Mouse (Mus musculus): ENCODE measurements around the gene Zfp113. TPM values are rescaled to one million over a fixed set of nuclear protein-coding genes. Genes with fewer than 3 reads are reported as not detected.

The Zfp113 gene
- 26.5 and 31.3 TPM in 2 replicates for polyA plus RNA-seq (2015; fragmentation: Nextera tagmentation; extraction: Ambion mirVana)

DNA sequence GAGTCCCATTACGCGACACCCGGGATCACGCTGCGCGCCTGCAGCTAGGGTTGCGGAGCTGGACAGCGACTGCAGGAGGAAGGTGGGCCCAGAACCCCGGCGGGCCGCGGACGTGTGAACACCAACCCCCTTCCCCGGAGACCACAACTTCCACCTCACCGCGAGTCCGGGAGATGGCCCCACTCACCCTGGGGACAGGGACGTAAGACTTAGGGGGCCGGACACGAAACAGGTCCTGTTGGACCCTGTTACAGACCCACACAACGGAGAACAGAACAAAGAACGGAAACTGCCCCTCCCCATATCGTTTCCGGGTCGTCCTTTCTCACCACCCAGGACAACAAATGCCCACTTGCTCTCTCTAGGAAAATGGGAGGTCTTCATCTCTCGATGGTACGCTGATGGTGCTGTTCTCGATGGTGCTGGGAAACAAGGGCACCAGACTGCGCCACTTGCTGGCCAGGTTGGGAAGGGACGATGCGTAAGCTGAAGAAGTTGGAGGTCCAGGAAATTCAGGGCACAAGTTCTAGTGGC lies at the start of gene Zfp113:
Gene Zfp113, minus strand, starts transcription at position 302 of the 534 bp plus-strand sequence.
- peak within 1 kb of the TSS; percentile 95 for H3K27ac ChIP-seq (replicated peaks)
- WGBS, result under 1% methylated on average over 31 of the region's 31 CpGs
- peaks cover 17% of the 10 kb centered on the region for H3K4me1 ChIP-seq (replicated peaks)
- ATAC-seq (ENCODE audit: low FRiP score, low read depth), result peak; percentile 98
- H3K27me3 ChIP-seq, result no peaks in the 10 kb centered on the region
- peak within 1 kb of the TSS; percentile 87 for H3K9ac ChIP-seq
- no peaks in the 10 kb centered on the region for H3K9me3 ChIP-seq
- peaks cover 22% of the 10 kb centered on the region for H3K36me3 ChIP-seq
- peak within 1 kb of the TSS; percentile 71 for H3K4me2 ChIP-seq
- H3K4me3 ChIP-seq, result peak within 1 kb of the TSS; percentile 84

DNA sequence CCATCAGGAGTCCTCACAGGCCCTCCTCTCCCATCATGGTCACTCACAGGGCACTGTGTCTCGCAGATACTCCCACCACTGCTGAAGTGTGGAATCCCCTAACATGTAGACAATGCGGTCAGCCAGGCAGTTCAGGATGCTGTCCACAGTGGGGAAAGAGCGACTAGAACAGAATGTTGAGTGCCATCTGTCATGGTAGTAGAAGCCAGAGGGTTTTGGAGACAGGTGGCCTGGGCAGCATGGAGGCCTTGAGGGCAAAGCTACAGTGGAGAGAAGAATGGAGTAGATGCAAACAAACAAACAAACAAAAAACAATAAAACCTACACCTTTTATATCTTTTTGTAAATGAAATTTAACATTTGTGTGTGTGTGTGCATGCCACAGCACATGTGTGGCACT lies 46.5 kb upstream of the Zfp113 start:
- Histone ChIP-seq H3K4me2 (no peak overlapping the region), H3K9me3 (no peaks in the 10 kb centered on the region), H3K27me3 (no peaks in the 10 kb centered on the region), H3K4me1 (replicated peaks) (no peaks in the 10 kb centered on the region), H3K27ac (replicated peaks) (no peak overlapping the region), H3K4me3 (no peak overlapping the region), H3K36me3 (no peaks in the 10 kb centered on the region), H3K9ac (no peak overlapping the region)
- ATAC-seq (ENCODE audit: low FRiP score, low read depth), result no peak
- WGBS, result 77% methylated on average over 3 of the region's 3 CpGs

DNA sequence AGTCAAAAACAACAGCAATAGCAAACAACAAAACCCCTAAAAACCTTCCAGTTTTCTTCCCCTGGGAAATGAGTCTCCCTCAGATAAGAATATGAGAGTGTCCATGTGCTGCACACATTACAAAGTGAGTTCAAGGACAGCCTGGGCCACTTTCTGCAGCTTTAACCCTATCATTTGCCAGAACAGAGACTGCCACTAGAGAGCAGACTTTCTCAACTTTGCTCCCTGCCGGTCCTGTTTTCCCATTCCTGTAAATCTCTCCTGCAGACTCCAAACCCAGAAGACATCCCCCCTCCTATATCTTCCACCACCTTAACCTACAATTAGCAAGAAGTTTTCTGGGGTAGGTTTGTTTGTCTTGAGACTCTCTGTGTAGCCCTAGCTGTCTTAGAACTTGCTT lies 44.0 kb upstream of the Zfp113 start:
- Histone ChIP-seq H3K9me3 (no peaks in the 10 kb centered on the region), H3K4me2 (no peak overlapping the region), H3K36me3 (no peaks in the 10 kb centered on the region), H3K9ac (no peak overlapping the region), H3K27me3 (no peaks in the 10 kb centered on the region), H3K27ac (replicated peaks) (no peak overlapping the region), H3K4me1 (replicated peaks) (peaks cover 13% of the 10 kb centered on the region), H3K4me3 (no peak overlapping the region)
- no peak for ATAC-seq (ENCODE audit: low FRiP score, low read depth)
- WGBS, result 13% methylated on average over 1 of the region's 1 CpGs

DNA sequence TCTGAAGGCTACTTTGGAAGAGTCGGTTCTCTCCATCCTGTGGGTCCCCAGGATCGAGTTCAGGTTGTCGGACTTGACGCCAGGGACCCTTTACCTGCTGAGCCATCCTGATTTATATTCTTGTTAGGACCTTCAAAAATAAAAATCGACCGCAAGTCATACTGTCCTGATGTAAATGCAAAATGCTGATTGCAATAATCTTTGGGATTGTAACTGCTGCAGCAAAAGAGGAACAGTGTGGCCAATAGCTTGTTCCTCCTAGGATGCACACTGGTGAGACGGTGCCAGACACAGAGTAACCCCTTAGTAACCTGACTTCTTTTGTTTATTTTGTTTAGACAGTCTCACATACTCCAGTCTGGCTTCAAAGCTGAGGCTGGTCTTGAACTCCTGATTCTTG lies 39.9 kb upstream of the Zfp113 start:
- Histone ChIP-seq H3K9ac (peak overlapping the region; percentile 85), H3K36me3 (0 out of 2 replicates have a peak, but pooled peaks cover 14% of the 10 kb centered on the region), H3K27ac (replicated peaks) (peak overlapping the region; percentile 94), H3K4me1 (replicated peaks) (peaks cover 19% of the 10 kb centered on the region), H3K4me3 (peak overlapping the region; percentile 70), H3K9me3 (no peaks in the 10 kb centered on the region), H3K4me2 (peak overlapping the region; percentile 96), H3K27me3 (no peaks in the 10 kb centered on the region)
- ATAC-seq (ENCODE audit: low FRiP score, low read depth), result no peak
- WGBS, result 68% methylated on average over 7 of the region's 7 CpGs

- Histone ChIP-seq H3K36me3 (0 out of 2 replicates have a peak, but pooled peaks cover 14% of the 10 kb centered on the region), H3K9me3 (no peaks in the 10 kb centered on the region), H3K4me2 (peak overlapping the region; percentile 96), H3K27ac (replicated peaks) (peak overlapping the region; percentile 94), H3K27me3 (no peaks in the 10 kb centered on the region), H3K9ac (peak overlapping the region; percentile 85), H3K4me1 (replicated peaks) (peaks cover 19% of the 10 kb centered on the region), H3K4me3 (peak overlapping the region; percentile 70)
- WGBS, result under 1% methylated on average over 29 of the region's 29 CpGs
- ATAC-seq (ENCODE audit: low FRiP score, low read depth), result peak; percentile 74
Observed at GRCm38 (mm10) chr5:138194755-138195345, 39.3 kb upstream of the Zfp113 start.

DNA sequence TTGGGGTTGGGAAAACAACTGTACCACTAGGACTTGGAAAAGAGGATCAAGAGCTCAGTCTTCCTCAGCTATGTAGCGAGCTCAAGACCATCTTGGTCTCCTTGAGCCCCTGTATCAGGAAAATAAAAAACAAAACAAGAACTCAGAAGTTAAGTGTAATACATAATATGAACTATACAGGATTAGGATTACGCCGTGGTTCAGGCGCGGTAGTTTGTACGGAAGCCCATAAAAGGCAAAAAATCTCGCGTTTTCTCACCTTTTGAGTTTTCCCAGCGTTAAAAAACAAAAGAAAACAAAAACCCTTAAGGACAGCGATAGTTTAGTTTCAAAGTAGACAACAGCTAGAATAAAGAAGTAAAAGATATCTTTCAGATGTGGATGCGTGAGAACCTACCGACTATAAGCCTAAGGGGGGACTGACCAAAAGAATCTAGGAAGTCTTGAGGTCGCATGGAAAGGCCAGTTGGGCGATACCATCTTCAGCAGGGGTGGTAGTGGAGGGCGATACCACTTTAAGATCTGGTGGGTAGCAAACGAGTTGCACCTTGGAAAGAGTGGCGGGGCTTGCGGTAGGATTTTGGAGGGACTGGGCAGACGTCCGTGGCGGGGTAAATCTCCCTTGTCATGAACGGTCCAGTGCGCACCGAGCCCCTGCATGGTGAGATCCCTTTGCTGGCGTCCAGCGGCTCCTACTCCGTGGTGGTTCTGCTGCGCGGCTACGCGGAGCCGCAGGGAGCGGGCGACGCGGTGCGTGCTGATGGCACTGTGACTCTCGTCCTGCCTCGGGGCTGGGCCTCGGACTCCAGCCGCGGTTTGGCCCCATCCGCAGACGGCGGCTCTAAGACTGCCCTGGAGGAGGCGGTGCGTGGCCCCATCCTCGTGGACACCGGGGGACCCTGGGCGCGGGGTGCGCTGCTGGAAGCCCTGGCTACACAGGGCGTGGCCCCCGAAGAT lies 38.5 kb upstream of the Zfp113 start, which contains the start of gene Mblac1:
Gene Mblac1, plus strand, starts transcription at position 544 of the 957 bp plus-strand sequence.
- peak; percentile 82 for ATAC-seq (ENCODE audit: low FRiP score, low read depth)

DNA sequence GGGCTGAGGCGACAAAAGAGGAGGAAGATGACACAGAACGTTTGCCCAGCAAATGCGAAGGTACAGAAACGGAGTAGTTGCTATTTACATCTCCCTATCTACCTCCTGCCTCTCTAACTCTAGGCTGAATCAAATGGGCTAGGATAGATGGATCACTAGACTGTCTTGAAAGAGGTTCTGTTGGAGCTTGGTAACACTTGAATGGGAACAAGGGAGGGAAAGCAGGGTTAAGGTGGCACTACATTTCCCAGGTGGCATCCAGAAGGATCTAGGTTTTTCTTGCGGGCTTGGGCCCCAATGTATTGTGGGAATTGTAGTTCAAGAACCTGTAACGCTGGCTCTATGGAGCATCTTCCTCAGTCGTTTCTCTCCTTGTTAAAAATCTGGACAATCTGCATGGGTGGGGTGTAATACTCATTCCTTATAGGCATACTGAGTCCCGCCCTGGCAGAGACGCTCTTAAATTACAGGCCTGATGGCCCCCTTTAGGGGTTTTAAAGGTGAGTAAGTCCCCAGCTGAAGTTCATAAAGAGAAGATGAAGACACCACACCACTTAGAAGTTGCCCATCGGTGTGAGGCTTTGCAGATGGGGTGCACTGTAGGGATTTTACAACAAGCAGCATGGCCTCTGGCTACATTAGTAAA lies 32.2 kb upstream of the Zfp113 start:
- peak overlapping the region; percentile 85 for H3K27ac ChIP-seq (replicated peaks)
- H3K4me3 ChIP-seq, result peak overlapping the region; percentile 77
- H3K36me3 ChIP-seq, result peaks cover 23% of the 10 kb centered on the region; the same call in 1 of the 2 replicates
- H3K4me1 ChIP-seq (replicated peaks), result peaks cover 16% of the 10 kb centered on the region
- H3K27me3 ChIP-seq, result no peaks in the 10 kb centered on the region
- H3K9ac ChIP-seq, result peak overlapping the region; percentile 87
- under 1% methylated on average over 10 of the region's 10 CpGs for WGBS
- ATAC-seq (ENCODE audit: low FRiP score, low read depth), result peak; percentile 82
- no peaks in the 10 kb centered on the region for H3K9me3 ChIP-seq
- H3K4me2 ChIP-seq, result peak overlapping the region; percentile 62

More for the DNA sequence above, 38.5 kb upstream of the Zfp113 start, which contains the start of gene Mblac1:
- Histone ChIP-seq H3K36me3 (0 out of 2 replicates have a peak, but pooled peaks cover 14% of the 10 kb centered on the region), H3K27ac (replicated peaks) (peak within 1 kb of the TSS; percentile 94), H3K4me3 (peak within 1 kb of the TSS; percentile 70), H3K4me1 (replicated peaks) (peaks cover 19% of the 10 kb centered on the region), H3K9me3 (no peaks in the 10 kb centered on the region), H3K4me2 (peak within 1 kb of the TSS; percentile 96), H3K9ac (peak within 1 kb of the TSS; percentile 85), H3K27me3 (no peaks in the 10 kb centered on the region)
- 8% methylated on average over 54 of the region's 54 CpGs for WGBS

DNA sequence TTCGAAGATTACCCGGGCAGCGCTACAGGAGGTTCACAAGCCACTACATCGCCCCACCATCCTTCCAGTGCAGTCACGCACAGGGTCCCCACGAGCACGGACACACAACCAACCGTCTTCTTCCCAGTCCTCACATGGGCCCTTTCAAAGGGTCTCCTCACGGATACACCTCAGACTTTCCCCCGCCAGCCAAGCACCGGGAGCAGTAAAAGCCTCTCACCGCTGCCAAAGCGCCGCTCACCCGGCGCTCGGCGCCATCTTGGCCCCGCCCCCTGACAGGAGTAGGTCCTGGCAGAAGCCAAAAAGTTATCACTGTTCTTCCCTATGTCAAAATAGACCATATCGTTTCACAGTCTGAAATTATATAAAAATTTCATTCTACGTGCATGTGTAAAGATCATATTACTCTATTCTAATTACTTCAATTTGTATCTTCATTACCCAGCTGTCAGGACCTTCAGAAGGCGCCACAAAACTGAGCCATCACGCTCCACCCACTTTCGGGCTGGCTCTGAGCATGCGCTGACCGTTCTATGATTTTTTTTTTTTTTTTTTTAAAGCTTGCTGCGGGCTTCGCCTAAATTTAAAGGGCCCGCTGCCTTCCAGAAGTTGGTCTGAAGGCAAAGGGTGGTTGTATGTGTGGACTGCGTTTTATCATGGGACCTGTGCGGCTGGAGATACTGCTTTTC lies 31.6 kb upstream of the Zfp113 start, which contains the start of the genes Taf6 and Cnpy4:
Gene Taf6, minus strand, starts transcription at position 502 of the 689 bp plus-strand sequence.
Gene Cnpy4, plus strand, starts transcription at position 536 of the 689 bp plus-strand sequence.
- under 1% methylated on average over 31 of the region's 31 CpGs for WGBS
- Histone ChIP-seq H3K27me3 (no peaks in the 10 kb centered on the region), H3K4me1 (replicated peaks) (peaks cover 16% of the 10 kb centered on the region), H3K4me3 (peak within 1 kb of the TSS; percentile 77), H3K36me3 (peaks cover 26% of the 10 kb centered on the region), H3K9me3 (no peaks in the 10 kb centered on the region), H3K27ac (replicated peaks) (peak within 1 kb of the TSS; percentile 85), H3K9ac (peak within 1 kb of the TSS; percentile 87), H3K4me2 (peak within 1 kb of the TSS; percentile 62)
- peak; percentile 82 for ATAC-seq (ENCODE audit: low FRiP score, low read depth)

GRCm38 (mm10) chr5:138173217-138173616 lies 17.7 kb upstream of the Zfp113 start:
- Histone ChIP-seq H3K27me3 (no peaks in the 10 kb centered on the region), H3K27ac (replicated peaks) (no peak overlapping the region), H3K4me3 (peak overlapping the region; percentile 78), H3K4me2 (peak overlapping the region; percentile 94), H3K36me3 (peaks cover 44% of the 10 kb centered on the region), H3K4me1 (replicated peaks) (peaks cover 33% of the 10 kb centered on the region), H3K9me3 (no peaks in the 10 kb centered on the region), H3K9ac (no peak overlapping the region)
- 78% methylated on average over 3 of the region's 3 CpGs for WGBS
- ATAC-seq (ENCODE audit: low FRiP score, low read depth), result no peak

DNA sequence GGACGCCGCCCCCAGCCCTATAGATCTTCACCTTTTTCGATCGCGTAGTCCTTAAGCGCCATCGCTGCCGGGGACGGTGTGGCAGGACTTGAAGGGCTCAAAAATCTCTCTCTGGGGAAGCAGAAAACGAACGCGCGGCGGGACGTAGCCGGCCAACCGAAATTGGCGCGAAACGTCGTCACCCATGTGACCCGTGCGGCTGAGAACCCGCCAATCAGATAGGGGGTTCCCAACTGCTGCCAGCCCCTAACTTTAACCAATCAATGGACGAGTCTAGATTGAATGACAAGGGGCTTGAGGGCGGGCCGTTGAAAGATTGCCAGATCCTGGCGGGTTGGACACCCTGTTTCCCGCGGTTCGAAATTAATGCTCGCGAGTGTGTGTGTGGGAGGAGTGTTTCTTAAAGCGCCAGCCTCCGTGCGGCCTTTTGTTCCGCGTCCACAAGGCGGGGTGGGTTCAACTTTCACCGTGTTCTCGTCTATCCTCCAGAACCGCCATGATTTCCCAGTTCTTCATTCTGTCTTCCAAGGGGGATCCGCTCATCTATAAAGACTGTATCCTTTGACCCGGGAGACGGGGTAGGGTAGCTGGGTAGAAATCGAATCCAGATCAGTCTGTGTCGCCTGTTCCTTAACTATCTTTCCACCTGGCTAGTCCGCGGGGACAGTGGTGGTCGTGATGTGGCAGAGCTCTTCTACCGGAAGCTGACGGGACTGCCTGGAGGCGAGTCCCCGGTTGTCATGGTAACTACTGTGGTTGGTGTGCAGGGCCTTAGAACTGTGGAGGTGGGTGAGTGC lies 16.3 kb upstream of the Zfp113 start, which contains the start of the genes Ap4m1 and Mcm7:
Gene Ap4m1, plus strand, starts transcription at position 308 of the 797 bp plus-strand sequence.
Gene Mcm7, minus strand, starts transcription at position 728 of the 797 bp plus-strand sequence.
- H3K27me3 ChIP-seq, result no peaks in the 10 kb centered on the region
- no peaks in the 10 kb centered on the region for H3K9me3 ChIP-seq
- peak; percentile 92 for ATAC-seq (ENCODE audit: low FRiP score, low read depth)
- peak within 1 kb of the TSS; percentile 94 for H3K4me2 ChIP-seq
- H3K9ac ChIP-seq, result peak within 1 kb of the TSS; percentile 58
- H3K36me3 ChIP-seq, result peaks cover 45% of the 10 kb centered on the region
- peaks cover 33% of the 10 kb centered on the region for H3K4me1 ChIP-seq (replicated peaks)
- whole genome bisulfite sequencing, result under 1% methylated on average over 54 of the region's 54 CpGs
- peak within 1 kb of the TSS; percentile 92 for H3K27ac ChIP-seq (replicated peaks)
- H3K4me3 ChIP-seq, result peak within 1 kb of the TSS; percentile 78

Measured in hindbrain, embryonic 15.5 days (tissue).